Mouse (Mus musculus) hindbrain, embryonic 14.5 days (tissue): ENCODE results near the gene Dpyd. TPM values are rescaled to one million over a fixed set of nuclear protein-coding genes. Genes with fewer than 3 reads are reported as not detected.
A peak's percentile ranks its signal among the peaks of the same experiment; 100 is the strongest.

ENCODE experiments used
- ATAC-seq: fragments of 200-750 bp; cut with Nextera tagmentation; 2 replicates; pipeline ENCODE4 v1.8.0; 2017; ENCODE audit warnings: moderate number of reproducible peaks, mild to moderate bottlenecking, moderate TSS enrichment, moderate library complexity; ENCODE audit not compliant: low FRiP score
- DNase-seq: peaks from one replicate; pipeline ENCODE4 v3.0.0-alpha.2; 2015; ENCODE audit warnings: low spot score
- H3K27ac ChIP-seq: fragments of 300-500 bp; sonication (generic); 2 replicates; pipeline ENCODE4 v1.5.1; 2014; ENCODE audit warnings: mild to moderate bottlenecking, moderate library complexity
- H3K27me3 ChIP-seq: fragments of 300-500 bp; sonication (generic); 2 replicates; pipeline ENCODE4 v1.6.1; 2014; ENCODE audit warnings: mild to moderate bottlenecking, low read length, mixed read lengths; ENCODE audit not compliant: control insufficient read depth, insufficient read depth
- H3K36me3 ChIP-seq: fragments of 300-500 bp; sonication (generic); replicated peaks from 2 replicates; pipeline ENCODE4 v1.6.1; 2014; ENCODE audit not compliant: control insufficient read depth, insufficient read depth
- H3K4me1 ChIP-seq: fragments of 300-500 bp; sonication (generic); replicated peaks from 2 replicates; pipeline ENCODE4 v1.6.1; 2014; ENCODE audit warnings: antibody characterized with exemption, low read length, mixed read lengths; ENCODE audit not compliant: control insufficient read depth, insufficient read depth
- H3K4me2 ChIP-seq: fragments of 300-500 bp; sonication (generic); replicated peaks from 2 replicates; pipeline ENCODE4 v1.6.1; 2014; ENCODE audit warnings: mild to moderate bottlenecking, moderate library complexity
- H3K4me3 ChIP-seq: fragments of 300-500 bp; sonication (generic); replicated peaks from 2 replicates; pipeline ENCODE4 v1.5.1; 2014; ENCODE audit warnings: mild to moderate bottlenecking, low read length
- H3K9ac ChIP-seq: fragments of 300-500 bp; sonication (generic); 2 replicates; pipeline ENCODE4 v1.6.1; 2014
- H3K9me3 ChIP-seq: fragments of 300-500 bp; sonication (generic); 2 replicates; pipeline ENCODE4 v1.6.1; 2016; ENCODE audit warnings: low read length; ENCODE audit not compliant: control insufficient read depth
- WGBS: fragments of 180-500 bp; shearing (Covaris S2); extraction: QIAGEN DNeasy Blood & Tissue Kit; methylation state at CpG from one replicate; pipeline ENCODE4 v1.1.7; 2014; 5-methylcytosine and 5-hydroxymethylcytosine counted together
- polyA plus RNA-seq: library from polyadenylated mRNA; unstranded; fragments of >200 nt; fragmentation: Nextera tagmentation; extraction: Ambion mirVana; gene quantifications from 2 replicates; pipeline ENCODE4 v1.2.1, GENCODE M21; 2014

Dpyd gene
- polyA plus RNA-seq, 1 experiment from 2014 or later = 5.6 TPM

GRCm38 (mm10) chr3:119128076-119128475 is 566.1 kb downstream of the Dpyd start:
- Histone ChIP-seq H3K27me3 (no peaks in the 10 kb centered on the region), H3K27ac (no peak overlapping the region), H3K9ac (no peak overlapping the region), H3K36me3 (no peaks in the 10 kb centered on the region), H3K4me3 (no peak overlapping the region), H3K4me2 (no peak overlapping the region), H3K4me1 (no peaks in the 10 kb centered on the region), H3K9me3 (no peaks in the 10 kb centered on the region)
- ATAC-seq = no peak
- no peak for DNase-seq
- 64% methylated on average over 1 of the region's 1 CpGs for WGBS

GRCm38 (mm10) chr3:119143034-119143433 is 581.1 kb downstream of the Dpyd start:
- no peak overlapping the region for H3K9ac ChIP-seq

GRCm38 (mm10) chr3:119144788-119145187 is 582.9 kb downstream of the Dpyd start:
- ATAC-seq = no peak
- H3K36me3 ChIP-seq = no peaks in the 10 kb centered on the region
- H3K27me3 ChIP-seq = no peaks in the 10 kb centered on the region
- H3K4me3 ChIP-seq = no peak overlapping the region
- WGBS = 64% methylated on average over 1 of the region's 1 CpGs
- no peak overlapping the region for H3K9ac ChIP-seq
- no peak overlapping the region for H3K4me2 ChIP-seq
- H3K4me1 ChIP-seq = no peaks in the 10 kb centered on the region
- no peak for DNase-seq
- no peaks in the 10 kb centered on the region for H3K9me3 ChIP-seq
- H3K27ac ChIP-seq = no peak overlapping the region

More at GRCm38 (mm10) chr3:119143034-119143433, 581.1 kb downstream of the Dpyd start:
- WGBS = 56% methylated on average over 5 of the region's 5 CpGs
- no peaks in the 10 kb centered on the region for H3K27me3 ChIP-seq
- no peak overlapping the region for H3K27ac ChIP-seq
- ATAC-seq (no peak), DNase-seq (no peak)
- H3K4me3 ChIP-seq = no peak overlapping the region
- no peak overlapping the region for H3K4me2 ChIP-seq
- H3K4me1 ChIP-seq = no peaks in the 10 kb centered on the region
- H3K36me3 ChIP-seq = no peaks in the 10 kb centered on the region
- no peaks in the 10 kb centered on the region for H3K9me3 ChIP-seq

GRCm38 (mm10) chr3:119154604-119155444 is 592.9 kb downstream of the Dpyd start:
- WGBS = 4% methylated on average over 17 of the region's 17 CpGs
- Histone ChIP-seq H3K9me3 (0 out of 2 replicates have a peak, but pooled peaks cover 3% of the 10 kb centered on the region), H3K4me1 (peaks cover 9% of the 10 kb centered on the region), H3K27ac (peak overlapping the region; percentile 67), H3K27me3 (no peaks in the 10 kb centered on the region; the same call in 1 of the 2 replicates), H3K4me2 (peak overlapping the region; percentile 64), H3K9ac (peak overlapping the region; percentile 59), H3K4me3 (peak overlapping the region; percentile 25), H3K36me3 (no peaks in the 10 kb centered on the region)
- peak; percentile 90 for ATAC-seq
- peak; percentile 50 for DNase-seq

- Histone ChIP-seq H3K4me1 (peaks cover 9% of the 10 kb centered on the region), H3K4me2 (no peak overlapping the region), H3K27ac (no peak overlapping the region), H3K9ac (no peak overlapping the region), H3K4me3 (no peak overlapping the region), H3K36me3 (no peaks in the 10 kb centered on the region), H3K27me3 (no peaks in the 10 kb centered on the region; the same call in 1 of the 2 replicates), H3K9me3 (0 out of 2 replicates have a peak, but pooled peaks cover 3% of the 10 kb centered on the region)
- WGBS = 85% methylated on average over 4 of the region's 4 CpGs
- DNase-seq = no peak
- ATAC-seq = no peak
These were observed 596.7 kb downstream of the Dpyd start for GRCm38 (mm10) chr3:119158670-119159069.

- no peak overlapping the region for H3K9ac ChIP-seq
- H3K27me3 ChIP-seq = no peaks in the 10 kb centered on the region
- ATAC-seq (no peak), DNase-seq (no peak)
- H3K27ac ChIP-seq = no peak overlapping the region
- no peak overlapping the region for H3K4me3 ChIP-seq
- no peaks in the 10 kb centered on the region for H3K4me1 ChIP-seq
- H3K9me3 ChIP-seq = no peaks in the 10 kb centered on the region
- no peak overlapping the region for H3K4me2 ChIP-seq
- no peaks in the 10 kb centered on the region for H3K36me3 ChIP-seq
- 42% methylated on average over 6 of the region's 6 CpGs for WGBS
These were observed 603.8 kb downstream of the Dpyd start for GRCm38 (mm10) chr3:119165691-119166090.

GRCm38 (mm10) chr3:119168166-119168565 is 606.2 kb downstream of the Dpyd start:
- Histone ChIP-seq H3K4me1 (no peaks in the 10 kb centered on the region), H3K4me3 (no peak overlapping the region), H3K27ac (no peak overlapping the region), H3K9me3 (no peaks in the 10 kb centered on the region), H3K27me3 (no peaks in the 10 kb centered on the region), H3K9ac (no peak overlapping the region), H3K4me2 (no peak overlapping the region), H3K36me3 (no peaks in the 10 kb centered on the region)
- WGBS = 24% methylated on average over 2 of the region's 2 CpGs
- ATAC-seq (no peak), DNase-seq (no peak)

GRCm38 (mm10) chr3:119168661-119169060 is 606.7 kb downstream of the Dpyd start:
- H3K4me2 ChIP-seq = no peak overlapping the region
- no peak overlapping the region for H3K4me3 ChIP-seq
- no peaks in the 10 kb centered on the region for H3K27me3 ChIP-seq
- H3K9ac ChIP-seq = no peak overlapping the region
- no peak for DNase-seq
- 24% methylated on average over 1 of the region's 1 CpGs for WGBS
- ATAC-seq = no peak
- H3K27ac ChIP-seq = no peak overlapping the region
- H3K4me1 ChIP-seq = no peaks in the 10 kb centered on the region
- H3K36me3 ChIP-seq = no peaks in the 10 kb centered on the region
- no peaks in the 10 kb centered on the region for H3K9me3 ChIP-seq

GRCm38 (mm10) chr3:119183261-119183660 is 621.3 kb downstream of the Dpyd start:
- DNase-seq = no peak
- no peak overlapping the region for H3K4me3 ChIP-seq
- no peak overlapping the region for H3K9ac ChIP-seq
- ATAC-seq = no peak
- no peaks in the 10 kb centered on the region for H3K4me1 ChIP-seq
- no peaks in the 10 kb centered on the region for H3K36me3 ChIP-seq
- 93% methylated on average over 3 of the region's 3 CpGs for WGBS
- H3K27me3 ChIP-seq = no peaks in the 10 kb centered on the region
- H3K4me2 ChIP-seq = no peak overlapping the region
- H3K27ac ChIP-seq = no peak overlapping the region
- no peaks in the 10 kb centered on the region for H3K9me3 ChIP-seq
